Mouse (Mus musculus): ENCODE results near the gene Plcb1. TPM values are rescaled to one million over a fixed set of nuclear protein-coding genes. Genes with fewer than 3 reads are reported as not detected.

Plcb1 gene
- polyA plus RNA-seq, 1 experiment from 2014 or later: 16.2 TPM

DNA sequence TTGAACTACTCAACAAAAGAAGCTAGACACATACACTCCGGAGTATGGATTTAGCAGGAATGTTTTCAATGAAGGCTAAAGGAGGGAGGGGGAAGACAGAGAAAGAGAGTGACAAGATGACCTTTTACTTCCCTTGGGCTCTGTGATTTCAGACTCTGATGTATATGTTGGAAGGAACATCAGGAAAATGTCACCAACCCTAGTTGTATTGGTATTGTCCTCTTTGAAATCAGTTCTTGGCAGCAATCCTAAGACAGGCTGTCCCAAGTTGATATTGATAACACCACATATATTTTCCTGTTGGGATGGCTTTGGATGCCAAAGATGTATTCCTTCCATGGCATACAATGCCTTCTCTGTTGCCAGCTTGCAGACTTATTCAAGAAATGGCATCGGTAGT lies 262.9 kb downstream of the Plcb1 start:
- no peak for ATAC-seq (ENCODE audit: borderline replicate concordance, extremely low read depth, low FRiP score, low TSS enrichment)
- Histone ChIP-seq H3K4me3 (no peak overlapping the region), H3K4me1 (peaks cover 18% of the 10 kb centered on the region)

DNA sequence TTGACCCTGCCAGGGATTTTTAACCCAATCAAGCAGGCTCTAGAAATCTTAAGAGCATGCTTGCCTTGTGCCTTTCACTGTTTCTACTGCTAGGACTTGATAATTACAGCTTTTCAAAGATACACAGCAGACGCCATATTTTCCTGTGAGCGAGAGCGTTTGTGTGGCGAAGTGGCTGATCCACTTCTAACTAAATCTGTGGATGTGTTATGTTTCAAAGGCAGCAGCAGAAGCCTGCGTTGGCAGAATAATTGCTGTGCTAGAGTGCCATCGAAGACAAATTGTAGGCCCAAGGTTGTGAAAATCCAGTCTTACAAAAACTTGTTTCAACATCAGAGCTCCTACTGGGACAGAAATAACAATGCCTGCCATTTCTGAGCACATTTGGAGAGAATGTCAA lies 263.4 kb downstream of the Plcb1 start:
- ATAC-seq (ENCODE audit: borderline replicate concordance, extremely low read depth, low FRiP score, low TSS enrichment): no peak
- Histone ChIP-seq H3K27me3 (no peaks in the 10 kb centered on the region), H3K9me3 (no peaks in the 10 kb centered on the region), H3K4me3 (no peak overlapping the region), H3K4me1 (peaks cover 16% of the 10 kb centered on the region), H3K36me3 (no peaks in the 10 kb centered on the region), H3K4me2 (no peak overlapping the region), H3K27ac (peak overlapping the region; percentile 14; the same call in 1 of the 2 replicates), H3K9ac (no peak overlapping the region)
- WGBS: 58% methylated on average over 6 of the region's 6 CpGs

More for the DNA sequence above, 262.9 kb downstream of the Plcb1 start:
- Histone ChIP-seq H3K27me3 (no peaks in the 10 kb centered on the region), H3K4me2 (no peak overlapping the region), H3K27ac (peak overlapping the region; percentile 26; the same call in 1 of the 2 replicates), H3K9me3 (no peaks in the 10 kb centered on the region), H3K9ac (no peak overlapping the region), H3K36me3 (no peaks in the 10 kb centered on the region)
- WGBS: 35% methylated on average over 2 of the region's 2 CpGs

DNA sequence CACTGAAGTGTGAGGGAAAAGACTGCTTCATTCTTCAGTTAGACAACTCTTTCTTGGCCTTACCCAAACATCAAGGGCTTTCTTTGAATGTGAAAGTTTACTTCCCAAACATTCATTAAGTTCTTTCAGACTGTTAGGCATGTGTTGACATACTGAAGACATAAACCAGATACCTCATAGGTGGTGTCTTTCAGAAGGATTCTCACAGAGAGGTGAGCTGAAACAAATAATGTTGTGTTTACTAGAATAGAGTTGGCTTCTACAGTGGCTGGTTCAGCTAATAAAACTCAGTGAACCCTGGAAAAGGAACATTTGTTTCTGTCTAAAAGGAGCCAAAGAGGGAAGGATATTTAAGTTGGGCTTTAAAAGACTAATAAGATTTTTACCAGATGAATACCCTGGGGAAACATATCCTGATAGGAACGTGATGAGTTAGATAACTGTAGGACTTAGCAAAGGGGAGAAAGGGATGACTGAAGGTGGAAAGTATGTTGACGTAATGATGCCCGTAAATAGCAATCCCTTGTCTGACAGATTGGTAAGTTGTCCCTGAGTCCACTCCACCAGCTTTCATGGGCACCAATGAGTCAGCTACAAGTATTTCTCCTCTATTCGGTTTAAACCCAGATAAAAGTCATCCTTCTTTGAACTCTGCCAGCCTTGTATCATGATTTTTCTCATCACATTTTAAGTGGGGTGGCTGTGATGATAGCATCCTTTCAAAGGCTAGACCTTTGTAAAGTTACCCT lies 265.8 kb downstream of the Plcb1 start:
- 74% methylated on average over 4 of the region's 4 CpGs for WGBS
- Histone ChIP-seq H3K9ac (no peak overlapping the region), H3K27ac (no peak overlapping the region), H3K4me2 (no peak overlapping the region), H3K36me3 (no peaks in the 10 kb centered on the region), H3K27me3 (no peaks in the 10 kb centered on the region), H3K4me3 (no peak overlapping the region), H3K9me3 (no peaks in the 10 kb centered on the region), H3K4me1 (peaks cover 16% of the 10 kb centered on the region)
- ATAC-seq (ENCODE audit: borderline replicate concordance, extremely low read depth, low FRiP score, low TSS enrichment): no peak

DNA sequence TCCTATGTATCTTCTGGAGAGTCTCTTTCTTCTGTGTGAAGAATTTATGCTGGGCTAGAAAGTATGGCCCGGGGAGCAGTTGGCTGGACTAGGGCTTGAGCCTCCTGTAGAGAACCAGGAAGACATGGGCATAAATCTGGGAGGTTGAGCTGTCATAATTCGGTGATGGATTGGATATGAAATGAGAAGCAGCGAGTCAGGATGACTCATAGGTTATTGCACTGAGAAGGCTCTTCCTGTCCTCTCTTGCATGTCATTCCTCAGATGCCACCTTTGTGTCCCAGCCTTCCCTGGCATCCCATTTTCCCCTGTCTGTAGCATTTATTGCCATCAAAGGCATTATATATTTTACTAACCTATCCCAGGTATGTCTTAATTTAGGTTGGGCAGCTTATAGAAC lies 267.5 kb downstream of the Plcb1 start:
- 78% methylated on average over 3 of the region's 3 CpGs for WGBS
- H3K9ac ChIP-seq: no peak overlapping the region
- no peak overlapping the region for H3K4me2 ChIP-seq
- no peak overlapping the region for H3K4me3 ChIP-seq
- no peaks in the 10 kb centered on the region for H3K27me3 ChIP-seq
- H3K36me3 ChIP-seq: no peaks in the 10 kb centered on the region
- peaks cover 13% of the 10 kb centered on the region for H3K4me1 ChIP-seq
- H3K9me3 ChIP-seq: no peaks in the 10 kb centered on the region
- H3K27ac ChIP-seq: no peak overlapping the region
- ATAC-seq (ENCODE audit: borderline replicate concordance, extremely low read depth, low FRiP score, low TSS enrichment): no peak

DNA sequence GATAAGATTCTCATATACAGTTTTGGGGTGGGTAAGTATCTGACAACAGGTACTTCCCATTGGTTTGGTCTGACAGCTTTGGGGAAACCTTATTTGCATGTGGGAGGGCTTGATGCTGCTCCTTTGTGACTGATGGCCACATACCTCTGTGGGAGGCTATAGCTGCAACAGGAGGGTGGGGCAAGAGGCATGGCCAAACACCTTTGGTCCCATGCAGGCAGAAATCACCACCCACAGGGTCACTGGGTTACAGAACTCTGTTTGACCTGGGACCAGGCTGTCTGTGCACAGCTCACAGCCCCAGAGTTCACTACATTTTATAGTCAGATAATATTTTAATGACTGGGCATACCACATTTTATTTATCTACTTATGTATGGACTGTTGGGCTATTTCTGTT lies 281.6 kb downstream of the Plcb1 start:
- H3K9me3 ChIP-seq: no peaks in the 10 kb centered on the region
- ATAC-seq (ENCODE audit: borderline replicate concordance, extremely low read depth, low FRiP score, low TSS enrichment): no peak
- no peaks in the 10 kb centered on the region for H3K27me3 ChIP-seq
- no peak overlapping the region for H3K9ac ChIP-seq
- H3K36me3 ChIP-seq: no peaks in the 10 kb centered on the region
- H3K27ac ChIP-seq: no peak overlapping the region
- H3K4me2 ChIP-seq: no peak overlapping the region
- no peaks in the 10 kb centered on the region for H3K4me1 ChIP-seq
- no peak overlapping the region for H3K4me3 ChIP-seq

DNA sequence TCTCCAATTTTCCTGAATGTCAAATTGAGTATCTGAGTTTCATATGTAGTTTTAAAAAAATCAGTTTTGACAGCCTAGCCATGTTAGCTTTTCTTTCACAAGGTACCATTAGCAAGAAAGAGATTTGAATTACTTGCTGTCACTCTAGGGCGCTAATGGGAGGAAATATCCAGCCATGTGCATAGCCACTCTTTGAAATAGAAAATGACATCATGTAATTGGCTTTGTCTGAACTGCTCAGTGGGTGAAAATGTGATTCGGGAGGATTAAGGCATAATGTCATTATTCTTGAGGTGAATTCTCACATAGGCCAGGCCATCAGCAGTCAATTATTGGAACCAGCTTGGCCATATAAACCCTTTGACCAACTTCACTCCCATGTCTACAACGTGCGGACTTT lies 285.5 kb downstream of the Plcb1 start:
- no peak overlapping the region for H3K4me2 ChIP-seq
- H3K9ac ChIP-seq: no peak overlapping the region
- no peak overlapping the region for H3K27ac ChIP-seq
- no peaks in the 10 kb centered on the region for H3K36me3 ChIP-seq
- no peaks in the 10 kb centered on the region for H3K27me3 ChIP-seq
- H3K4me1 ChIP-seq: no peaks in the 10 kb centered on the region
- H3K9me3 ChIP-seq: no peaks in the 10 kb centered on the region
- H3K4me3 ChIP-seq: no peak overlapping the region
- no peak for ATAC-seq (ENCODE audit: borderline replicate concordance, extremely low read depth, low FRiP score, low TSS enrichment)
- 85% methylated on average over 4 of the region's 4 CpGs for WGBS

DNA sequence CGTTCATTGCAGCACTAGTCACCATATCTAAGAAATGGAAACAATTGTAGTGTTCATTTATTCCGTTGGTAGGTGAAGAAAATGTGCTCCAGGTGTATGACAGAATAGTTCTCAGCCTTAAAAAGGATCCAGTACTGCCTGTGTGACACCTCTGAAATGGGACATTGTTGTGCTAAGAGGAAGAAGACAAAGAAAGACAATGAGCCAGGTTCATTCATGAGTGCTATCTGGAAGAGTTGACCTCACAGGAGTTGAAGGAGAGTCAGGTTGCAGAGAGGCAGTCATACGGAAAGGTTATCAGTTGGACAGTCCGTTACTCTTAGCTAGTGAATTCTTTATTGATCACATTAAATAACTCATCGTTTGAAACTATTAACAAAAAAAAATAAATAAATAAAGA lies 286.6 kb downstream of the Plcb1 start:
- H3K4me2 ChIP-seq: no peak overlapping the region
- WGBS: 65% methylated on average over 5 of the region's 5 CpGs
- no peak overlapping the region for H3K4me3 ChIP-seq
- no peak overlapping the region for H3K27ac ChIP-seq
- no peak for ATAC-seq (ENCODE audit: borderline replicate concordance, extremely low read depth, low FRiP score, low TSS enrichment)
- H3K9ac ChIP-seq: no peak overlapping the region
- H3K9me3 ChIP-seq: no peaks in the 10 kb centered on the region
- H3K27me3 ChIP-seq: no peaks in the 10 kb centered on the region
- no peaks in the 10 kb centered on the region for H3K36me3 ChIP-seq
- H3K4me1 ChIP-seq: no peaks in the 10 kb centered on the region

DNA sequence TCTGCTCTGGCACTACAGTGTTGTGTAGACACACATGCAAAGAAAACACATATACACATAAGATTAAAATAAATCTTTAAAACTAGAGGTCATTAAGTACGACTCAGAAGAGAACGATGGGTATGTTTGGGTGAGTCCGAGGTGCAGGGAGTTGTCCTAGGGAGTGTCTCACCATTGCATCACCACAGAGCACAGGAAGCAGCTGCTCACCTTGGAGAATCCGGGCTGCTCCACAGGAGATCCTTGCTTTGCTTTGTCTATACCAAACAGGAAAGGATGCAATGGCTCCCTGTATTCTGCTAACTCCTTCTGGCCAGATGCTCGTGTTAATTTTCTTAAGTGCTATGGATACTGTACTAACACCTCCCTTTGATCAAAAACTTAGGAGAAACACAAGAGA lies 287.1 kb downstream of the Plcb1 start:
- H3K4me2 ChIP-seq: no peak overlapping the region
- H3K9ac ChIP-seq: no peak overlapping the region
- H3K4me3 ChIP-seq: no peak overlapping the region
- no peaks in the 10 kb centered on the region for H3K9me3 ChIP-seq
- ATAC-seq (ENCODE audit: borderline replicate concordance, extremely low read depth, low FRiP score, low TSS enrichment): no peak
- H3K4me1 ChIP-seq: no peaks in the 10 kb centered on the region
- no peaks in the 10 kb centered on the region for H3K27me3 ChIP-seq
- 74% methylated on average over 5 of the region's 5 CpGs for WGBS
- no peak overlapping the region for H3K27ac ChIP-seq
- no peaks in the 10 kb centered on the region for H3K36me3 ChIP-seq

DNA sequence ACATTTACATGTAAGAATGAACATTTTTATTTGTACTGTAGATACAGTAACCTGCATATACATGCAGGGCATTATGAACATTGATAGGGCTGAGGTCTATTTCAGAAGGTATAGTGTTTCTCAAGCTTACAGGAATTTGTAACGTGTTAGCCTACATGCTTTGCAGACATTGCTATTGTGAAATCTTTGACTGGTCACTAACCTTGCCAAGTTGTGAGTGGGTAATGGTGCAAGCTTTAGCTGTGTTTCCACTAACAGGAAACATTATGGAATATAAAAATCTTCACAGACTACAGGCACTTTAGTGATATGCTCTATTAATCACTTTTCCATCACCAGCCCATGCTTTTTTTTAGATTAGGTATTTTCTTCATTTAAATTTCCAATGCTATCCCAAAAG lies 289.5 kb downstream of the Plcb1 start:
- Histone ChIP-seq H3K27ac (no peak overlapping the region), H3K27me3 (no peaks in the 10 kb centered on the region), H3K36me3 (no peaks in the 10 kb centered on the region), H3K4me1 (no peaks in the 10 kb centered on the region), H3K4me2 (no peak overlapping the region), H3K4me3 (no peak overlapping the region), H3K9ac (no peak overlapping the region), H3K9me3 (no peaks in the 10 kb centered on the region)
- WGBS: 67% methylated on average over 1 of the region's 1 CpGs
- ATAC-seq (ENCODE audit: borderline replicate concordance, extremely low read depth, low FRiP score, low TSS enrichment): no peak

DNA sequence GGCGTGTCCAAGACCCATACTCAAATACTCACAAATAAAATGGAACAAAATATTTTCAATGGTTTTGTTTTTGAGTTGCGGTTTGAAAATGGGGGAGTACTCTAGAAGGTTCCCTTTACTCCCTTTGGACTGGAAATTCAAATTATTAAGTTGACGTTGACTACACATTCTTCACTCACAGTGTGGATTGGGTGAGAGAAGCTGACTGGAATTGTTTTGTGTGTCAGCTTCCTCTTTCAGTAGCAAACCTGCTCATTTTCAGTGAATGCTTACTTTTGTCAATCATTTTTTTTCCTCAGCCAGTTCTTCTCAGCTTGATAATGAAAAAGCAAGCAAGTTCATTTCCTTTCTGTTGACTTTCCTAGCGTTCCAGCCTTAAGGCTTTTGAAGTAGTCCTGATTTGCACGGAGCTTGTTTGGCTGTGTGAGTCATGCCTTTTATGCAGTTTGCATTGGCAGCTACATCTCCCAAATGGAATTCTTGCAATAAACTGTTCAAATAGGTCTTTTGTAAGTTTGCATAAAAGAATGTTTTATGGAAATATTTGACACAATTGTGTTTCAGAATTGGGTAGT lies 306.8 kb downstream of the Plcb1 start:
- Histone ChIP-seq H3K36me3 (no peaks in the 10 kb centered on the region), H3K4me1 (0 out of 2 replicates have a peak, but pooled peaks cover 5% of the 10 kb centered on the region), H3K27me3 (no peaks in the 10 kb centered on the region), H3K9ac (no peak overlapping the region), H3K27ac (peak overlapping the region; percentile 34), H3K4me2 (no peak overlapping the region), H3K4me3 (no peak overlapping the region), H3K9me3 (no peaks in the 10 kb centered on the region)
- 56% methylated on average over 5 of the region's 5 CpGs for WGBS
- ATAC-seq (ENCODE audit: borderline replicate concordance, extremely low read depth, low FRiP score, low TSS enrichment): no peak; the same call in 1 of the 2 replicates

DNA sequence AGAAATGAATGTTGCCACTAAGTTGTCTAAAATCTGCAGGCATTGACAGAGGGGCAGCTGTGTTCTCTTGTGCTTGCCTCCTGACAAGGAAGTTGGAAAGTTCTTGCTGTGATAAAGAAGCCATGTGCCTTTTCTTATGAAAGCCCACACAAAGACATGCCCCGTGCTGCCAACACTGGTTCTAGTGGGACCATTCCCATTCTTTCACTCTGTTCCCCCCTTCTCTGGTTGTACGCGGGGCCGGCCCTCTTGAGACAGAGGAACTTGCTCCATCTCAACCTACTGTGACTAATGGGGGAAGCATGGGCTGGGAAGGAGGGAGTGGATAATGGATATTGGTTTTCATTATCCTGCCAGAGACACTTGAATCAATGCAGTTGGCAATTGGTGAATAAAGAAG lies 315.4 kb downstream of the Plcb1 start:
- H3K27me3 ChIP-seq: no peaks in the 10 kb centered on the region
- ATAC-seq (ENCODE audit: borderline replicate concordance, extremely low read depth, low FRiP score, low TSS enrichment): no peak
- 84% methylated on average over 4 of the region's 4 CpGs for WGBS

DNA sequence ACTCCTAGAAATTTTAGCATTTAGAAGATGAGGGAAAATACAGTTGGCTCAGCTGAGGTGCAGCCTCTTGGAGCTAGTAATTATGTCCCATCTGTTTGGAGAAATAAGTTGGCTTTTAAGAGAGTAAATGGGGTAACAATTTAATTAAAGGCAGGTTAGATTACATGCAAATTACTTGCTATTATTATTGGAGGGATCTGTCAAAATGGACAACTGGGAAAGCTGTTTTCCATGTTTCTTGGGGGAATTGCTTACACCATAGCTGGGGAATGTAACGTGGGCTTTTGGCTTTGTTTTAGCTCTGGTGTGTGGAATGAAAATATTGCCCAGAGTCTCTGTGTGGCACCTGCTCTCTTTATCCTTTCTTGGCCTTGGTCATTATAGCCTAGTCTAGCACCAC lies 316.1 kb downstream of the Plcb1 start:
- no peak for ATAC-seq (ENCODE audit: borderline replicate concordance, extremely low read depth, low FRiP score, low TSS enrichment)
- H3K4me1 ChIP-seq: no peaks in the 10 kb centered on the region

More for the DNA sequence above, 315.4 kb downstream of the Plcb1 start:
- Histone ChIP-seq H3K9me3 (no peaks in the 10 kb centered on the region), H3K27ac (no peak overlapping the region), H3K4me2 (no peak overlapping the region), H3K4me1 (no peaks in the 10 kb centered on the region), H3K36me3 (no peaks in the 10 kb centered on the region), H3K9ac (no peak overlapping the region), H3K4me3 (no peak overlapping the region)

More for the DNA sequence above, 316.1 kb downstream of the Plcb1 start:
- Histone ChIP-seq H3K9ac (no peak overlapping the region), H3K9me3 (no peaks in the 10 kb centered on the region), H3K27me3 (no peaks in the 10 kb centered on the region), H3K4me3 (no peak overlapping the region), H3K27ac (no peak overlapping the region), H3K4me2 (no peak overlapping the region), H3K36me3 (no peaks in the 10 kb centered on the region)
- WGBS: 76% methylated on average over 1 of the region's 1 CpGs

All from lung, embryonic 15.5 days (tissue).